Mouse (Mus musculus): ENCODE measurements around the gene Slc25a47. TPM values are rescaled to one million over a fixed set of nuclear protein-coding genes. Genes with fewer than 3 reads are reported as not detected.
"Not testable (repeated sequence)": the region's sequence is repeated elsewhere in the genome, so short reads cannot be mapped to it uniquely, and the experiment has no call there.

The Slc25a47 gene
- polyA plus RNA-seq, 1 experiment from 2014 or later = 32.5 TPM

DNA sequence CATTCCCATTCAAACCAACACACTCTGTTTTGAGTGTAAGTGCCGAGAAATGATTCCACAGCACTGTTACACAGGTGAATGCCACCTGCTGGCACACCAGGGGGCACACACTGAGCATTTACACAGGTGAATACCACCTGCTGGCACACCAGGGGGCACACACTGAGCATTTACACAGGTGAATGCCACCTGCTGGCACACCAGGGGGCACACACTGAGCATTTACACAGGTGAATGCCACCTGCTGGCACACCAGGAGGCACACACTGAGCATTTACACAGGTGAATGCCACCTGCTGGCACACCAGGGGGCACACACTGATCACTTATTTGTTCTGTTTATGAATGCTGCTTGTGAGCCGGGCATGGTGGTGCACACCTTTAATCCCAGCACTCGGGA, 12.2 kb downstream of the Slc25a47 start:
- H3K9ac ChIP-seq (ENCODE audit: low read depth, low read length); H3K4me3 ChIP-seq (ENCODE audit: low read depth, low read length); ATAC-seq (ENCODE audit: low read depth); H3K36me3 ChIP-seq (ENCODE audit: control insufficient read depth, insufficient read depth); H3K4me2 ChIP-seq (ENCODE audit: low read depth, low read length); H3K9me3 ChIP-seq (replicated peaks; ENCODE audit: control insufficient read depth, low read length); H3K27me3 ChIP-seq (ENCODE audit: control insufficient read depth, insufficient read depth, low read depth, low read length); H3K27ac ChIP-seq (ENCODE audit: low read length); H3K4me1 ChIP-seq (ENCODE audit: control insufficient read depth, low read depth, low read length): not testable (repeated sequence)
- 67% methylated on average over 3 of the region's 3 CpGs for WGBS (ENCODE audit: insufficient replicate concordance)

GRCm38 (mm10) chr12:108849488-108850022, 13.7 kb downstream of the Slc25a47 start:
- ATAC-seq (ENCODE audit: low read depth) = no peak
- H3K27ac ChIP-seq (ENCODE audit: low read length) = peak overlapping the region; percentile 25
- no peak overlapping the region for H3K9ac ChIP-seq (ENCODE audit: low read depth, low read length)
- no peaks in the 10 kb centered on the region; the same call in 1 of the 2 replicates for H3K4me1 ChIP-seq (ENCODE audit: control insufficient read depth, low read depth, low read length)
- WGBS (ENCODE audit: insufficient replicate concordance) = 66% methylated on average over 4 of the region's 4 CpGs
- no peaks in the 10 kb centered on the region for H3K27me3 ChIP-seq (ENCODE audit: control insufficient read depth, insufficient read depth, low read depth, low read length)
- no peak overlapping the region for H3K4me2 ChIP-seq (ENCODE audit: low read depth, low read length)
- no peaks in the 10 kb centered on the region; the same call in 1 of the 2 replicates for H3K36me3 ChIP-seq (ENCODE audit: control insufficient read depth, insufficient read depth)
- H3K9me3 ChIP-seq (replicated peaks; ENCODE audit: control insufficient read depth, low read length) = no peaks in the 10 kb centered on the region
- H3K4me3 ChIP-seq (ENCODE audit: low read depth, low read length) = no peak overlapping the region

- H3K9me3 ChIP-seq (replicated peaks; ENCODE audit: control insufficient read depth, low read length) = no peaks in the 10 kb centered on the region
- H3K4me1 ChIP-seq (ENCODE audit: control insufficient read depth, low read depth, low read length) = no peaks in the 10 kb centered on the region; the same call in 1 of the 2 replicates
- no peak overlapping the region for H3K4me3 ChIP-seq (ENCODE audit: low read depth, low read length)
- peak; percentile 79 for ATAC-seq (ENCODE audit: low read depth)
- H3K36me3 ChIP-seq (ENCODE audit: control insufficient read depth, insufficient read depth) = no peaks in the 10 kb centered on the region; the same call in 1 of the 2 replicates
- WGBS (ENCODE audit: insufficient replicate concordance) = 50% methylated on average over 8 of the region's 8 CpGs
- no peak overlapping the region for H3K4me2 ChIP-seq (ENCODE audit: low read depth, low read length)
- H3K27ac ChIP-seq (ENCODE audit: low read length) = peak overlapping the region; percentile 25; the same call in 1 of the 2 replicates
- no peaks in the 10 kb centered on the region for H3K27me3 ChIP-seq (ENCODE audit: control insufficient read depth, insufficient read depth, low read depth, low read length)
- no peak overlapping the region for H3K9ac ChIP-seq (ENCODE audit: low read depth, low read length)
These were observed 14.3 kb downstream of the Slc25a47 start for GRCm38 (mm10) chr12:108850129-108850528.

- H3K4me3 ChIP-seq (ENCODE audit: low read depth, low read length) = no peak overlapping the region
- H3K27ac ChIP-seq (ENCODE audit: low read length) = peak overlapping the region; percentile 74
- no peak overlapping the region for H3K4me2 ChIP-seq (ENCODE audit: low read depth, low read length)
- H3K36me3 ChIP-seq (ENCODE audit: control insufficient read depth, insufficient read depth) = no peaks in the 10 kb centered on the region
- H3K4me1 ChIP-seq (ENCODE audit: control insufficient read depth, low read depth, low read length) = no peaks in the 10 kb centered on the region; the same call in 1 of the 2 replicates
- no peaks in the 10 kb centered on the region for H3K27me3 ChIP-seq (ENCODE audit: control insufficient read depth, insufficient read depth, low read depth, low read length)
- no peak overlapping the region for H3K9ac ChIP-seq (ENCODE audit: low read depth, low read length)
- no peak for ATAC-seq (ENCODE audit: low read depth)
- H3K9me3 ChIP-seq (replicated peaks; ENCODE audit: control insufficient read depth, low read length) = no peaks in the 10 kb centered on the region
- WGBS (ENCODE audit: insufficient replicate concordance) = 78% methylated on average over 8 of the region's 8 CpGs
These were observed 15.0 kb downstream of the Slc25a47 start for GRCm38 (mm10) chr12:108850886-108851285.

- H3K9me3 ChIP-seq (replicated peaks; ENCODE audit: control insufficient read depth, low read length) = no peaks in the 10 kb centered on the region
- no peaks in the 10 kb centered on the region for H3K27me3 ChIP-seq (ENCODE audit: control insufficient read depth, insufficient read depth, low read depth, low read length)
- H3K27ac ChIP-seq (ENCODE audit: low read length) = no peak overlapping the region
- 77% methylated on average over 8 of the region's 8 CpGs for WGBS (ENCODE audit: insufficient replicate concordance)
- no peak overlapping the region for H3K9ac ChIP-seq (ENCODE audit: low read depth, low read length)
- no peak overlapping the region for H3K4me2 ChIP-seq (ENCODE audit: low read depth, low read length)
- H3K4me3 ChIP-seq (ENCODE audit: low read depth, low read length) = no peak overlapping the region
- H3K36me3 ChIP-seq (ENCODE audit: control insufficient read depth, insufficient read depth) = no peaks in the 10 kb centered on the region
- no peaks in the 10 kb centered on the region; the same call in 1 of the 2 replicates for H3K4me1 ChIP-seq (ENCODE audit: control insufficient read depth, low read depth, low read length)
- no peak for ATAC-seq (ENCODE audit: low read depth)
These were observed 17.0 kb downstream of the Slc25a47 start for GRCm38 (mm10) chr12:108852822-108853221.

GRCm38 (mm10) chr12:108855081-108855480, 19.2 kb downstream of the Slc25a47 start:
- H3K9me3 ChIP-seq (replicated peaks; ENCODE audit: control insufficient read depth, low read length) = no peaks in the 10 kb centered on the region
- no peaks in the 10 kb centered on the region for H3K36me3 ChIP-seq (ENCODE audit: control insufficient read depth, insufficient read depth)
- 68% methylated on average over 10 of the region's 10 CpGs for WGBS (ENCODE audit: insufficient replicate concordance)
- no peaks in the 10 kb centered on the region for H3K27me3 ChIP-seq (ENCODE audit: control insufficient read depth, insufficient read depth, low read depth, low read length)
- H3K4me2 ChIP-seq (ENCODE audit: low read depth, low read length) = peak overlapping the region; percentile 53; the same call in 1 of the 2 replicates
- H3K4me3 ChIP-seq (ENCODE audit: low read depth, low read length) = peak overlapping the region; percentile 44
- peak overlapping the region; percentile 45; the same call in 1 of the 2 replicates for H3K9ac ChIP-seq (ENCODE audit: low read depth, low read length)
- ATAC-seq (ENCODE audit: low read depth) = peak; percentile 78
- no peaks in the 10 kb centered on the region; the same call in none of the 2 replicates for H3K4me1 ChIP-seq (ENCODE audit: control insufficient read depth, low read depth, low read length)
- peak overlapping the region; percentile 51 for H3K27ac ChIP-seq (ENCODE audit: low read length)

DNA sequence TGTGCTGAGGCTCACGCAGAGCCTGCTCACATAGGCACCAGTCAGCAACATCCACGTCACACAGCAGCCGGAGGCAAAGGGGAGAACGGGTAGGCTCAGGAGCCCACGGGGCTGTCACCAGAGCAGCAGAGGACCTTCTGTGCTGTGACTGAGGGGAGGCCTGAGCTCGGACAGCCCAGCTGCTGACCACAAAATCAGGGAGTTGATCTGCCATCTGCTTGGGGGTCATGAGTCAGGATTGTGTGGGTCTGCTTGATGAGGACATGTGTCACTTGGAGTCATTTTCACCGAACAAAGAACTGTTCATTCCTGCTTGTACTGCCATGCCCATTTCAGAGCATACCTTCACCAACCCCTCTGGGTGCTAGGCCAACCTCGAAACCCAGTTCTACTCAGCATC, 20.3 kb downstream of the Slc25a47 start:
- peak overlapping the region; percentile 53 for H3K4me2 ChIP-seq (ENCODE audit: low read depth, low read length)
- no peak for ATAC-seq (ENCODE audit: low read depth)
- 69% methylated on average over 8 of the region's 8 CpGs for WGBS (ENCODE audit: insufficient replicate concordance)
- peak overlapping the region; percentile 44 for H3K4me3 ChIP-seq (ENCODE audit: low read depth, low read length)
- H3K9ac ChIP-seq (ENCODE audit: low read depth, low read length) = peak overlapping the region; percentile 45
- no peaks in the 10 kb centered on the region; the same call in none of the 2 replicates for H3K4me1 ChIP-seq (ENCODE audit: control insufficient read depth, low read depth, low read length)
- no peaks in the 10 kb centered on the region for H3K36me3 ChIP-seq (ENCODE audit: control insufficient read depth, insufficient read depth)
- no peaks in the 10 kb centered on the region for H3K27me3 ChIP-seq (ENCODE audit: control insufficient read depth, insufficient read depth, low read depth, low read length)
- no peaks in the 10 kb centered on the region for H3K9me3 ChIP-seq (replicated peaks; ENCODE audit: control insufficient read depth, low read length)
- peak overlapping the region; percentile 31 for H3K27ac ChIP-seq (ENCODE audit: low read length)

DNA sequence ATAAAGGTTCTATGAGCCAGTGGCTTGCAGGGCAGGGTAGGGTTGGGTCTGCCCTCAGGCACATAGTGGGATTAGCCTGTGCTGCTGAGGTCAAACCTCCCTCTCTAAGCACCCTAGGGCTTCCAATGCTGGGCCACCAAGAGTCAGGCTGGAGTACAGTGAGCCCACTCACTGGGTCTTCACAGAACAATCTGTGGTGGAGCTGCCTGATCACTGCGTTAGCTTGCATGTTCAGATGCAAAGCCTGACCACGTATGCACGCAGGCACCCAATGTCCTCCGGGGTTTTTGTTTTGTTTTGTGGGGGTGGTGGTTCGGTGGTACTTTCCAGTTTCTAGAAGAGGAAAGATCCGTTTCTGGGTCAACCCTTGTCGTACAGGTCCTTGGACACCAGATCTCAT, 21.3 kb downstream of the Slc25a47 start:
- H3K27ac ChIP-seq (ENCODE audit: low read length) = no peak overlapping the region
- peak overlapping the region; percentile 53; the same call in 1 of the 2 replicates for H3K4me2 ChIP-seq (ENCODE audit: low read depth, low read length)
- ATAC-seq (ENCODE audit: low read depth) = no peak
- WGBS (ENCODE audit: insufficient replicate concordance) = 78% methylated on average over 7 of the region's 7 CpGs
- no peaks in the 10 kb centered on the region for H3K36me3 ChIP-seq (ENCODE audit: control insufficient read depth, insufficient read depth)
- H3K27me3 ChIP-seq (ENCODE audit: control insufficient read depth, insufficient read depth, low read depth, low read length) = no peaks in the 10 kb centered on the region
- H3K9ac ChIP-seq (ENCODE audit: low read depth, low read length) = no peak overlapping the region
- H3K4me3 ChIP-seq (ENCODE audit: low read depth, low read length) = no peak overlapping the region
- no peaks in the 10 kb centered on the region for H3K9me3 ChIP-seq (replicated peaks; ENCODE audit: control insufficient read depth, low read length)
- no peaks in the 10 kb centered on the region; the same call in 1 of the 2 replicates for H3K4me1 ChIP-seq (ENCODE audit: control insufficient read depth, low read depth, low read length)

DNA sequence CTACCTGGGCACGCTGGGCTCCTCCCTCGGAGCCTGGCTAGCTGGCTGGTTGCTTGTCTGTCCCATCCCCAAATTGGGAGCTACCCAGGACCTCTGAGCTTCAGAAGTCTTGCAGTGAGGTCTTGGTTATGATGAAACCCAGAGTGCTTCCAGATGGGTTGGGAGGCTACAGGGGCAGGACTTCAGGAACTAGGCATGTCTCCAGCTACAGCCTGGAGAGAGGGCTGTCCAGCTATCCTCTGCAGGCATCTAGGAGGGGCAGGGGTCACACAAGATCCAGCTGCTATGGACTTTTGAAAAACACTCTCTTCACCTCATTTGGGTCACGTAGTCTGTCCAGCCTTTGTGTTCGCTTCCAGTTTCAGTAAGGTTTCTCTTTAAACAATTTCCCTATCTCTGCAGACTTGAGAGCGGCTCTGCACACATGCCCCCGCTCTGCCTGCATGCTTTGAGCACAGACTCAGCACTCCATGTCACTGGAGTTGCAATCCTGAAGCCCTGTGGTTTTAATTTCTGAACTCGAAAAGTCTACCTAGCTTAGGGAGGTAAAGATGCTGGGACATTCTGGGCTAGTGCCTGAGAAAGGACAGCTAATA, 21.8 kb downstream of the Slc25a47 start:
- Histone ChIP-seq H3K4me1 (ENCODE audit: control insufficient read depth, low read depth, low read length) (no peaks in the 10 kb centered on the region; the same call in 1 of the 2 replicates), H3K4me2 (ENCODE audit: low read depth, low read length) (no peak overlapping the region), H3K4me3 (ENCODE audit: low read depth, low read length) (no peak overlapping the region), H3K36me3 (ENCODE audit: control insufficient read depth, insufficient read depth) (peaks cover under 1% of the 10 kb centered on the region; the same call in 1 of the 2 replicates), H3K9me3 (replicated peaks; ENCODE audit: control insufficient read depth, low read length) (no peaks in the 10 kb centered on the region), H3K27ac (ENCODE audit: low read length) (no peak overlapping the region), H3K9ac (ENCODE audit: low read depth, low read length) (no peak overlapping the region), H3K27me3 (ENCODE audit: control insufficient read depth, insufficient read depth, low read depth, low read length) (no peaks in the 10 kb centered on the region)
- 70% methylated on average over 7 of the region's 7 CpGs for WGBS (ENCODE audit: insufficient replicate concordance)
- ATAC-seq (ENCODE audit: low read depth) = no peak

Data from liver, embryonic 16.5 days (tissue).